Mouse (Mus musculus): ENCODE data around the gene Casp3. TPM values are rescaled to one million over a fixed set of nuclear protein-coding genes. Genes with fewer than 3 reads are reported as not detected.
"Not testable (repeated sequence)": the region's sequence is repeated elsewhere in the genome, so short reads cannot be mapped to it uniquely, and the experiment has no call there.

Casp3 gene
- 181 and 191 TPM in 2 replicates for polyA plus RNA-seq (2014; fragmentation: Nextera tagmentation; extraction: Ambion mirVana)

- Histone ChIP-seq H3K4me1 (ENCODE audit: control insufficient read depth, insufficient read depth, low read length) (peaks cover 16% of the 10 kb centered on the region), H3K36me3 (ENCODE audit: control insufficient read depth, insufficient read depth, low read length) (no peaks in the 10 kb centered on the region), H3K9ac (replicated peaks; ENCODE audit: low read depth, low read length) (peak within 1 kb of the TSS; percentile 94), H3K27ac (ENCODE audit: low read depth, low read length) (peak within 1 kb of the TSS; percentile 92), H3K4me3 (ENCODE audit: low read depth, low read length) (peak within 1 kb of the TSS; percentile 76), H3K9me3 (ENCODE audit: control insufficient read depth, low read length) (no peaks in the 10 kb centered on the region), H3K27me3 (ENCODE audit: control insufficient read depth, insufficient read depth, low read length) (no peaks in the 10 kb centered on the region), H3K4me2 (ENCODE audit: low read depth, low read length) (peak within 1 kb of the TSS; percentile 86)
- ATAC-seq (ENCODE audit: low read depth), result peak; percentile 98
- WGBS, result 1% methylated on average over 52 of the region's 54 CpGs
Observed at GRCm38 (mm10) chr8:46616879-46617689, at the start of gene Casp3, which contains the start of gene Primpol. Gene Casp3, plus strand, starts transcription at chr8:46617291. Gene Primpol, minus strand, starts transcription at chr8:46617212.

GRCm38 (mm10) chr8:46567946-46568345 is 49.1 kb upstream of the Casp3 start:
- Histone ChIP-seq H3K9ac (replicated peaks; ENCODE audit: low read depth, low read length) (no peak overlapping the region), H3K4me3 (ENCODE audit: low read depth, low read length) (no peak overlapping the region), H3K27ac (ENCODE audit: low read depth, low read length) (no peak overlapping the region), H3K4me1 (ENCODE audit: control insufficient read depth, insufficient read depth, low read length) (no peaks in the 10 kb centered on the region), H3K9me3 (ENCODE audit: control insufficient read depth, low read length) (no peaks in the 10 kb centered on the region), H3K36me3 (ENCODE audit: control insufficient read depth, insufficient read depth, low read length) (no peaks in the 10 kb centered on the region), H3K4me2 (ENCODE audit: low read depth, low read length) (no peak overlapping the region), H3K27me3 (ENCODE audit: control insufficient read depth, insufficient read depth, low read length) (no peaks in the 10 kb centered on the region)
- 91% methylated on average over 8 of the region's 8 CpGs for WGBS
- ATAC-seq (ENCODE audit: low read depth), result no peak

- Histone ChIP-seq H3K4me3 (ENCODE audit: low read depth, low read length) (no peak overlapping the region), H3K9me3 (ENCODE audit: control insufficient read depth, low read length) (no peaks in the 10 kb centered on the region), H3K27me3 (ENCODE audit: control insufficient read depth, insufficient read depth, low read length) (no peaks in the 10 kb centered on the region), H3K4me1 (ENCODE audit: control insufficient read depth, insufficient read depth, low read length) (no peaks in the 10 kb centered on the region), H3K4me2 (ENCODE audit: low read depth, low read length) (no peak overlapping the region), H3K9ac (replicated peaks; ENCODE audit: low read depth, low read length) (no peak overlapping the region), H3K27ac (ENCODE audit: low read depth, low read length) (no peak overlapping the region), H3K36me3 (ENCODE audit: control insufficient read depth, insufficient read depth, low read length) (no peaks in the 10 kb centered on the region)
- WGBS, result 87% methylated on average over 2 of the region's 2 CpGs
- ATAC-seq (ENCODE audit: low read depth), result no peak
Observed at GRCm38 (mm10) chr8:46568942-46569341, 48.1 kb upstream of the Casp3 start.

GRCm38 (mm10) chr8:46569659-46570441 is 47.2 kb upstream of the Casp3 start:
- Histone ChIP-seq H3K9ac (replicated peaks; ENCODE audit: low read depth, low read length) (no peak overlapping the region), H3K27me3 (ENCODE audit: control insufficient read depth, insufficient read depth, low read length) (no peaks in the 10 kb centered on the region), H3K4me2 (ENCODE audit: low read depth, low read length) (no peak overlapping the region), H3K4me1 (ENCODE audit: control insufficient read depth, insufficient read depth, low read length) (no peaks in the 10 kb centered on the region), H3K27ac (ENCODE audit: low read depth, low read length) (no peak overlapping the region), H3K36me3 (ENCODE audit: control insufficient read depth, insufficient read depth, low read length) (no peaks in the 10 kb centered on the region), H3K4me3 (ENCODE audit: low read depth, low read length) (no peak overlapping the region), H3K9me3 (ENCODE audit: control insufficient read depth, low read length) (no peaks in the 10 kb centered on the region)
- WGBS, result 91% methylated on average over 19 of the region's 19 CpGs
- ATAC-seq (ENCODE audit: low read depth), result no peak

- Histone ChIP-seq H3K4me1 (ENCODE audit: control insufficient read depth, insufficient read depth, low read length) (no peaks in the 10 kb centered on the region), H3K27ac (ENCODE audit: low read depth, low read length) (no peak overlapping the region), H3K36me3 (ENCODE audit: control insufficient read depth, insufficient read depth, low read length) (no peaks in the 10 kb centered on the region), H3K4me2 (ENCODE audit: low read depth, low read length) (no peak overlapping the region), H3K27me3 (ENCODE audit: control insufficient read depth, insufficient read depth, low read length) (no peaks in the 10 kb centered on the region), H3K9me3 (ENCODE audit: control insufficient read depth, low read length) (no peaks in the 10 kb centered on the region), H3K4me3 (ENCODE audit: low read depth, low read length) (no peak overlapping the region), H3K9ac (replicated peaks; ENCODE audit: low read depth, low read length) (no peak overlapping the region)
- no peak for ATAC-seq (ENCODE audit: low read depth)
- WGBS, result 96% methylated on average over 9 of the region's 14 CpGs
Observed at GRCm38 (mm10) chr8:46570673-46571072, 46.4 kb upstream of the Casp3 start.

- no peaks in the 10 kb centered on the region for H3K9me3 ChIP-seq (ENCODE audit: control insufficient read depth, low read length)
- 0 out of 2 replicates have a peak, but pooled peaks cover 4% of the 10 kb centered on the region for H3K36me3 ChIP-seq (ENCODE audit: control insufficient read depth, insufficient read depth, low read length)
- H3K27me3 ChIP-seq (ENCODE audit: control insufficient read depth, insufficient read depth, low read length), result no peaks in the 10 kb centered on the region
- no peaks in the 10 kb centered on the region for H3K4me1 ChIP-seq (ENCODE audit: control insufficient read depth, insufficient read depth, low read length)
- WGBS, result 76% methylated on average over 2 of the region's 2 CpGs
- no peak overlapping the region for H3K9ac ChIP-seq (replicated peaks; ENCODE audit: low read depth, low read length)
- no peak overlapping the region for H3K4me3 ChIP-seq (ENCODE audit: low read depth, low read length)
- H3K4me2 ChIP-seq (ENCODE audit: low read depth, low read length), result no peak overlapping the region
- ATAC-seq (ENCODE audit: low read depth), result no peak
- no peak overlapping the region for H3K27ac ChIP-seq (ENCODE audit: low read depth, low read length)
Observed at GRCm38 (mm10) chr8:46573446-46573845, 43.6 kb upstream of the Casp3 start.

GRCm38 (mm10) chr8:46573964-46574363 is 43.1 kb upstream of the Casp3 start:
- WGBS, result 86% methylated on average over 2 of the region's 2 CpGs
- ATAC-seq (ENCODE audit: low read depth), result no peak
- H3K4me2 ChIP-seq (ENCODE audit: low read depth, low read length), result no peak overlapping the region
- H3K4me1 ChIP-seq (ENCODE audit: control insufficient read depth, insufficient read depth, low read length), result no peaks in the 10 kb centered on the region
- no peak overlapping the region for H3K27ac ChIP-seq (ENCODE audit: low read depth, low read length)
- H3K9me3 ChIP-seq (ENCODE audit: control insufficient read depth, low read length), result no peaks in the 10 kb centered on the region
- H3K9ac ChIP-seq (replicated peaks; ENCODE audit: low read depth, low read length), result no peak overlapping the region
- H3K27me3 ChIP-seq (ENCODE audit: control insufficient read depth, insufficient read depth, low read length), result no peaks in the 10 kb centered on the region
- H3K36me3 ChIP-seq (ENCODE audit: control insufficient read depth, insufficient read depth, low read length), result 0 out of 2 replicates have a peak, but pooled peaks cover 8% of the 10 kb centered on the region
- H3K4me3 ChIP-seq (ENCODE audit: low read depth, low read length), result no peak overlapping the region

GRCm38 (mm10) chr8:46578794-46579193 is 38.3 kb upstream of the Casp3 start:
- no peak for ATAC-seq (ENCODE audit: low read depth)
- H3K4me1 ChIP-seq (ENCODE audit: control insufficient read depth, insufficient read depth, low read length), result no peaks in the 10 kb centered on the region
- WGBS, result 94% methylated on average over 9 of the region's 9 CpGs
- H3K36me3 ChIP-seq (ENCODE audit: control insufficient read depth, insufficient read depth, low read length), result 0 out of 2 replicates have a peak, but pooled peaks cover 8% of the 10 kb centered on the region
- no peaks in the 10 kb centered on the region for H3K9me3 ChIP-seq (ENCODE audit: control insufficient read depth, low read length)
- H3K27ac ChIP-seq (ENCODE audit: low read depth, low read length), result no peak overlapping the region
- no peaks in the 10 kb centered on the region for H3K27me3 ChIP-seq (ENCODE audit: control insufficient read depth, insufficient read depth, low read length)
- no peak overlapping the region for H3K9ac ChIP-seq (replicated peaks; ENCODE audit: low read depth, low read length)
- no peak overlapping the region for H3K4me2 ChIP-seq (ENCODE audit: low read depth, low read length)
- no peak overlapping the region for H3K4me3 ChIP-seq (ENCODE audit: low read depth, low read length)

- H3K27me3 ChIP-seq (ENCODE audit: control insufficient read depth, insufficient read depth, low read length); H3K4me3 ChIP-seq (ENCODE audit: low read depth, low read length); H3K27ac ChIP-seq (ENCODE audit: low read depth, low read length); H3K4me2 ChIP-seq (ENCODE audit: low read depth, low read length); H3K9ac ChIP-seq (replicated peaks; ENCODE audit: low read depth, low read length); H3K4me1 ChIP-seq (ENCODE audit: control insufficient read depth, insufficient read depth, low read length); H3K36me3 ChIP-seq (ENCODE audit: control insufficient read depth, insufficient read depth, low read length); H3K9me3 ChIP-seq (ENCODE audit: control insufficient read depth, low read length); ATAC-seq (ENCODE audit: low read depth): not testable (repeated sequence)
- WGBS, result 48% methylated on average over 4 of the region's 4 CpGs
Observed at GRCm38 (mm10) chr8:46584328-46584727, 32.8 kb upstream of the Casp3 start.
